Mouse (Mus musculus): ENCODE measurements around the gene Ahsa2. TPM values are rescaled to one million over a fixed set of nuclear protein-coding genes. Genes with fewer than 3 reads are reported as not detected.

Ahsa2 gene
- total RNA-seq (2023; ENCODE audit: inconsistent age): 42.7 to 58.1 TPM (median 48.3 TPM) in 4 replicates

DNA sequence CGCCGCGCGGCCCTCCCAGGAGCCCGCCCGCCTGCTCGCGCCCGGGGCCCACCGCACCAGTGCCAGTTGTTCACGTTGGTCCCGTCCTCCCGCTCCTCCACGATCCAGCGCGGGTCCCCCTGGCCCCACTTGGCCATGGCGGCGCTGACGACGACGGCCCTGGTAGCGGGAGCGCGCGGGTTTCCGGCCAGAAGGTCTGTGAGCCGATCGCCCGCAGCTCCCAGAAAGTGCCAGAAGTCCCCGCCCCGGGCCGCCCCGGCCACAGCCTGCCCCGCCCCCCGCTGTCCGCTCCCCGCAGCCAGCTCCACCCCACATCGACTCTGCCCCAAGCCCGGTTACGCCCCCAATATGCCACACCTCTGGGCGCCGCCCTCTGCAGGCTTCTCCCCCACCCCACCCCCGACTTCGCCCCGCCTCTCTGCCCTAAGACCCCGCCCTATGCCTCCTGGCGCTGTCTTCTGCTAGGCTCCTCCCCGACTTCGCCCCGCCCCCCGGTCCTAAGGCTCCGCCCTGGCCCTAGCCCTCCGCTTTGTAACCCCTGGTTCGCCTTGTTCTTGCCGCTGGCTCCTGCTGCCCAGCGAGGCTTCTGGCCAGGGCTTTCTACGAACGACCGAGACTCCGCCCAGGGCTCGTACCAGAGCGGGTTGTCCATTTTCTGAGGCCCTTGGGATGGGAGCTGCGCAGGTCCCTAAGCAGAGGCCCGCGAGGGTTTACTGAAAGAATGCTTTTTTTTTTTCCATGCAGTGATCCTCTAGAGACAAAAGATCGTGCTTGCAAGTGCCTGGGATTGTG, at the start of gene Ahsa2:
Gene Ahsa2, minus strand, starts transcription at position 313 of the 792 bp plus-strand sequence.

DNA sequence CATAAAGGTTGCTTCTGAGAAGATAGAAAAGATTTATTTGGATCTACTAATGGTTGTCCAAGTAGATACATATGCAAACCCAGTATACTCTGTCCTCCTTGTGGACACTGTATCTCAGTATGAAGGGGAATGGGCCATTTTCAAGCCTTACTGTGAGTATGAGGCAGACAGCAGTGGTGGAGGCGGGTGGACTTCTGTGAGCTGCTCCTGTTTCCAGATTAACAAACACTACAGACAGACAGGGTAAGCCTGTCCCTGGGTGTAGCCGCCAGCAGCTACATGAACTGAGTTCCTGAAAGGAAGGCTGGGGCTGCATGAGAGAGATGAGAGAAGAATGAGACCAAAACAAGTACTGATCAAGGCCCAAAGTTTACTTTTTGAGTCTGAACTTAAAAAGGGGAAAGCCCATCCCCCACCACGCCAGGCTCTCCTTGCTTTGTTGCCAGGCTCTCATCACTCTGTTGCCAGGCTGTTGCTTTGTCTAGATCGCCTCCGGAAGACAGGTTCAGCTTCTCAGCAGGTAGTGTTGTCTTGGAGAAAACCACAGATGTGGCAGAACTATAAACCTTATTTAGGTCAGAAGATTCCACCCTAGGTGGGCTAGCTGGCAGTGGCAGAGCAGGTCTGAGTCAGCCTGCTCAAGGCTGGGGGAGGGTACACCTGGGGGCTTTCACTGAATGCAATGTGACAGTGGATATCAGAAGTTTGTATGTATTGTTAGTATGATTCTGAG, 22.8 kb upstream of the Ahsa2 start, which contains the start of gene 1700093K21Rik:
Gene 1700093K21Rik, minus strand, starts transcription at position 683 of the 733 bp plus-strand sequence.

Other genes starting within 250 kb of the Ahsa2 start
- gene Xpo1, start 242.0 kb downstream of the Ahsa2 start, total RNA-seq (2023; ENCODE audit: inconsistent age): 123 to 133 TPM (median 128 TPM) in 4 replicates
- 84.6 to 93.5 TPM (median 87.7 TPM) in 4 replicates for gene Usp34, start 191.1 kb downstream of the Ahsa2 start, total RNA-seq (2023; ENCODE audit: inconsistent age)
- not detected in 4 replicates for gene 1700093K21Rik, start 23.1 kb upstream of the Ahsa2 start, total RNA-seq (2023; ENCODE audit: inconsistent age)
- gene 0610010F05Rik, start 135.6 kb upstream of the Ahsa2 start, total RNA-seq (2023; ENCODE audit: inconsistent age): 5.0 to 6.7 TPM (median 6.6 TPM) in 4 replicates
- gene Pus10, start 167.6 kb upstream of the Ahsa2 start, total RNA-seq (2023; ENCODE audit: inconsistent age): 25.6 to 34.9 TPM (median 29.2 TPM) in 4 replicates
- gene Pex13, start 167.9 kb upstream of the Ahsa2 start, total RNA-seq (2023; ENCODE audit: inconsistent age): 17.8 to 20.6 TPM (median 19.4 TPM) in 4 replicates